Mouse (Mus musculus) CD4-positive helper T cell, adult 2 months (primary cell): Measurements from ENCODE around the gene Sin3b.

Source experiments
- DNase-seq: peaks from one replicate; pipeline ENCODE4 v3.0.0-alpha.2; 2012; ENCODE audit warnings: low read depth, missing footprints, low spot score

Gene Sin3b

DNA sequence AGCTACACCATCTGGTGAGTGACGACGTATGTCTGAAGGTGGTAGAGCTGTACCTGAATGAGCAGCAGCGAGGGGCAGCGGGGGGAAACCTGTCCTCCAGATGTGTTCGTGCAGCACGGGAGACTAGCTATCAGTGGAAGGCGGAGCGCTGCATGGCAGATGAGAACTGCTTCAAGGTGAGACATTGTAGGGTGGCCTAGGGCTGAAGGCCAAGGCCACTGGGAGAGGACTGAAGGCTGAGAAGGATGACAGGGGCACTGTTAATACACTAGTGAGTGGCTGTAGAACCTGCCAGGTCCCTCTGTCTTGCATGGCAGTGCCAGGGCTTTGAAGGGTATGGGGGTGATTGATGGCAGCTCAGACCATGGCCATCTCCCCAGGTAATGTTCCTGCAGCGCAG is 30.1 kb downstream of the Sin3b start:
- DNase-seq: no peak

GRCm38 (mm10) chr8:72753781-72754180 is 30.7 kb downstream of the Sin3b start:
- DNase-seq: no peak

- DNase-seq: no peak
These were observed 32.9 kb downstream of the Sin3b start for GRCm38 (mm10) chr8:72756031-72756430.

- DNase-seq: no peak
These were observed 33.8 kb downstream of the Sin3b start for GRCm38 (mm10) chr8:72756771-72757390.

GRCm38 (mm10) chr8:72757426-72758195 is 34.5 kb downstream of the Sin3b start:
- no peak for DNase-seq

- no peak for DNase-seq
These were observed 35.2 kb downstream of the Sin3b start for GRCm38 (mm10) chr8:72758310-72758709.

GRCm38 (mm10) chr8:72760216-72760615 is 37.1 kb downstream of the Sin3b start:
- no peak for DNase-seq

- peak; percentile 55 for DNase-seq
These were observed 38.4 kb downstream of the Sin3b start, which contains the start of gene F2rl3 for GRCm38 (mm10) chr8:72761322-72762051. Gene F2rl3 (plus strand): TSS chr8:72761880.

GRCm38 (mm10) chr8:72762306-72762705 is 39.2 kb downstream of the Sin3b start:
- DNase-seq: peak; percentile 35

- DNase-seq: no peak
These were observed 42.6 kb downstream of the Sin3b start for GRCm38 (mm10) chr8:72765696-72766095.

DNA sequence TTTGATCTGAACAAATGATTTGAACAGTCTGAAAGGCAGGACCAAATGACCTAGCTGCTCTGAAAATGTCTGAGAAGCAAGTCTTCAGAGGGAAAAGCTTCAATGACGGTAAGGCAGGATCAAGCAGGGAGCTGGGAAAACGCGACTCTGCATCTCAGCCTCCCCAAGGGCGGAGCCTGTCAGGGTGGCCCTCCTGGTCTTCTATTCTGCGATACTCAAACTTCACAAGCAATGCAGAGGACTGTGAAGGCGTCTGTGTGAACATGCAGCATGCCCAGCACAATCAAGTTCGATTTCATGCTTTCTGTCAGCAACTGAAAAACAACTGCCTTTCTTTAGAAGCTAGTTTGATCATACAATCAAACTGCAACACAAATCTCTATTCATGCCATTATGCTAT is 43.7 kb downstream of the Sin3b start:
- DNase-seq: no peak

DNA sequence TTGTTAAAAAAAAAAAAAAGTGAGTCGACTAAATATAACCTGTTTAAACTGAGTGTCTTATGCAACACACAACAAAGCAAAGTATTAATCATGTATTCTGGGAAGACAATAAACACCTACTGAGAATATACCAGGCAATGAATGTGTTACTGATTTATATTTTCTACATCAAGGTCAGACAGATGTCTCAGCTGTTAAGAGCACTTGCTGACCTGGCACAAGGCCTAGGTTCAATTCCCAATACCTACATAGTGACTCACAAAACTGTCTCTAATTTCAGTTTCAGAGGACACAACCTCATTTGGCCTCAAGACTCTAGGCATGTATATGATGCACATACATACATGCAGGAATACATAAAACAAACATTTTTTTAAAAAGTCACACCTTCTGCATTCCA is 54.7 kb downstream of the Sin3b start:
- no peak for DNase-seq

- no peak for DNase-seq
These were observed 57.6 kb downstream of the Sin3b start for GRCm38 (mm10) chr8:72780644-72781043.

- DNase-seq: no peak
These were observed 78.5 kb downstream of the Sin3b start for GRCm38 (mm10) chr8:72801583-72801982.
